Comparison of ENCODE assay signal across 32 mouse cellular contexts in genomic region chr10:92782691-92783090, GRCm38 (mm10).
A peak's percentile ranks its signal among the peaks of the same experiment; 100 is the strongest.
DNase-seq lines count a peak whose midpoint lies in the region; ATAC-seq and TF ChIP-seq lines count a peak whose summit lies in the region.
"Had no signal": no experiment of that assay in that cellular context is flagged by ENCODE, and none has a peak within 500 bp of the region (broad histone marks: within the 10 kb centered on the region; RNA-seq: fewer than 3 reads in every experiment).

No protein-coding gene starts in this region.

- peak; percentile 70 for ATAC-seq in forebrain, embryonic 14.5 days
- no peak for ATAC-seq in forebrain, embryonic 15.5 days (replicated peaks)
- ATAC-seq in midbrain, embryonic 11.5 days (ENCODE audit: low FRiP score) = no peak
- no peak for ATAC-seq in midbrain, embryonic 14.5 days (ENCODE audit: low FRiP score, low TSS enrichment)
- no peak for ATAC-seq in midbrain, postnatal 0 days (ENCODE audit: low FRiP score)
- ATAC-seq: intestine, postnatal 0 days; Patski had no signal

- H3K4me3 ChIP-seq in forebrain, embryonic 14.5 days (ENCODE audit: low read depth, low read length) = no peak overlapping the region
- no peak overlapping the region for H3K4me3 ChIP-seq in forebrain, embryonic 15.5 days
- H3K4me3 ChIP-seq in midbrain, embryonic 10.5 days = no peak overlapping the region
- H3K4me3 ChIP-seq in midbrain, embryonic 11.5 days (ENCODE audit: low read depth, low read length) = no peak overlapping the region
- no peak overlapping the region for H3K4me3 ChIP-seq in midbrain, embryonic 14.5 days (replicated peaks; ENCODE audit: low read depth, low read length)
- H3K4me3 ChIP-seq in midbrain, postnatal 0 days (ENCODE audit: low read depth, low read length) = no peak overlapping the region
- H3K4me3 ChIP-seq: embryonic facial prominence, embryonic 10.5 days; embryonic facial prominence, embryonic 13.5 days; erythroblast, embryonic 14.5 days; gastrocnemius, adult 2 months; heart, embryonic 12.5 days; heart, embryonic 15.5 days; hindbrain, embryonic 13.5 days had no signal

- no peak for TF ChIP-seq CTCF in midbrain, postnatal 0 days (IDR thresholded peaks at IDR 0.05)

- no peak overlapping the region for H3K4me2 ChIP-seq in forebrain, embryonic 14.5 days (ENCODE audit: low read length)
- H3K4me2 ChIP-seq in forebrain, embryonic 15.5 days (replicated peaks) = no peak overlapping the region
- no peak overlapping the region for H3K4me2 ChIP-seq in midbrain, embryonic 11.5 days
- H3K4me2 ChIP-seq in midbrain, embryonic 14.5 days (ENCODE audit: low read length) = no peak overlapping the region
- no peak overlapping the region for H3K4me2 ChIP-seq in midbrain, postnatal 0 days (ENCODE audit: low read depth, low read length, poor library complexity, severe bottlenecking)
- H3K4me2 ChIP-seq: embryonic facial prominence, embryonic 13.5 days; heart, embryonic 12.5 days; heart, embryonic 15.5 days; hindbrain, embryonic 13.5 days had no signal

- H3K9ac ChIP-seq in forebrain, embryonic 14.5 days (ENCODE audit: low read length) = no peak overlapping the region
- H3K9ac ChIP-seq in forebrain, embryonic 15.5 days (replicated peaks) = no peak overlapping the region
- H3K9ac ChIP-seq in midbrain, embryonic 11.5 days (ENCODE audit: low read length) = no peak overlapping the region
- H3K9ac ChIP-seq in midbrain, embryonic 14.5 days (replicated peaks; ENCODE audit: low read length) = no peak overlapping the region
- H3K9ac ChIP-seq in midbrain, postnatal 0 days (replicated peaks; ENCODE audit: low read length, poor library complexity, severe bottlenecking) = no peak overlapping the region
- H3K9ac ChIP-seq: embryonic facial prominence, embryonic 13.5 days; heart, embryonic 12.5 days; heart, embryonic 15.5 days; hindbrain, embryonic 13.5 days had no signal

- no peaks in the 10 kb centered on the region for H3K36me3 ChIP-seq in forebrain, embryonic 14.5 days (ENCODE audit: control insufficient read depth, insufficient read depth, low read length)
- no peaks in the 10 kb centered on the region for H3K36me3 ChIP-seq in forebrain, embryonic 15.5 days
- H3K36me3 ChIP-seq in midbrain, embryonic 10.5 days = no peaks in the 10 kb centered on the region
- no peaks in the 10 kb centered on the region for H3K36me3 ChIP-seq in midbrain, embryonic 11.5 days (ENCODE audit: control insufficient read depth, insufficient read depth, low read length)
- H3K36me3 ChIP-seq in midbrain, embryonic 14.5 days (ENCODE audit: control insufficient read depth, insufficient read depth, low read length) = no peaks in the 10 kb centered on the region
- H3K36me3 ChIP-seq in midbrain, postnatal 0 days (ENCODE audit: insufficient read depth, low read length) = no peaks in the 10 kb centered on the region
- H3K36me3 ChIP-seq: embryonic facial prominence, embryonic 10.5 days; embryonic facial prominence, embryonic 13.5 days; G1E; heart, embryonic 12.5 days; heart, embryonic 15.5 days; hindbrain, embryonic 13.5 days had no signal

- no peaks in the 10 kb centered on the region for H3K27me3 ChIP-seq in forebrain, embryonic 14.5 days (replicated peaks; ENCODE audit: control insufficient read depth, insufficient read depth, low read length)
- no peaks in the 10 kb centered on the region for H3K27me3 ChIP-seq in forebrain, embryonic 15.5 days
- H3K27me3 ChIP-seq in midbrain, embryonic 10.5 days (ENCODE audit: low read depth, poor library complexity, severe bottlenecking) = no peaks in the 10 kb centered on the region
- H3K27me3 ChIP-seq in midbrain, embryonic 11.5 days (ENCODE audit: control insufficient read depth, insufficient read depth, low read length) = no peaks in the 10 kb centered on the region
- no peaks in the 10 kb centered on the region for H3K27me3 ChIP-seq in midbrain, embryonic 14.5 days (ENCODE audit: control insufficient read depth, insufficient read depth, low read length)
- H3K27me3 ChIP-seq in midbrain, postnatal 0 days (ENCODE audit: insufficient read depth, low read length) = no peaks in the 10 kb centered on the region
- H3K27me3 ChIP-seq: CH12.LX; embryonic facial prominence, embryonic 13.5 days; heart, embryonic 12.5 days; heart, embryonic 15.5 days; hindbrain, embryonic 13.5 days; Patski had no signal

- H3K4me1 ChIP-seq in forebrain, embryonic 14.5 days (ENCODE audit: control insufficient read depth, insufficient read depth, low read length) = no peaks in the 10 kb centered on the region
- peaks cover 6% of the 10 kb centered on the region for H3K4me1 ChIP-seq in forebrain, embryonic 15.5 days
- peaks cover 8% of the 10 kb centered on the region for H3K4me1 ChIP-seq in midbrain, embryonic 10.5 days
- no peaks in the 10 kb centered on the region; the same call in 1 of the 2 replicates for H3K4me1 ChIP-seq in midbrain, embryonic 11.5 days (ENCODE audit: control insufficient read depth, insufficient read depth, low read length)
- H3K4me1 ChIP-seq in midbrain, embryonic 14.5 days (ENCODE audit: control insufficient read depth, insufficient read depth, low read length) = no peaks in the 10 kb centered on the region
- no peaks in the 10 kb centered on the region; the same call in 1 of the 2 replicates for H3K4me1 ChIP-seq in midbrain, postnatal 0 days (ENCODE audit: insufficient read depth, low read length)
- H3K4me1 ChIP-seq: embryonic facial prominence, embryonic 10.5 days; embryonic facial prominence, embryonic 13.5 days; heart, embryonic 12.5 days; heart, embryonic 15.5 days; hindbrain, embryonic 13.5 days had no signal

- peak; percentile 64 for DNase-seq in forebrain, embryonic 14.5 days (ENCODE audit: low spot score)
- DNase-seq in heart, adult 11 months = peak; percentile 45
- DNase-seq in heart, postnatal 25 days (ENCODE audit: low spot score) = no peak
- DNase-seq in midbrain, embryonic 10.5 days (ENCODE audit: low spot score) = no peak
- DNase-seq in midbrain, embryonic 11.5 days (ENCODE audit: low spot score, missing footprints) = no peak
- DNase-seq in midbrain, embryonic 14.5 days = peak; percentile 48
- no peak for DNase-seq in midbrain, postnatal 0 days (ENCODE audit: low spot score)
- DNase-seq: adrenal gland, postnatal 10 days; adrenal gland, postnatal 36 days; B cell, adult 2 months; cerebellum, adult 11-12 months; cerebellum, adult 8-10 months; cerebellum, postnatal 10 days; cerebellum, postnatal 36 days; embryo, embryonic 11 days; gastrocnemius, adult 2 months; gastrocnemius, postnatal 14 days; heart, adult 18-20 months; heart, postnatal 10 days; heart, postnatal 4 days; kidney, adult 2 months had no signal

- H3K9me3 ChIP-seq in forebrain, embryonic 14.5 days (replicated peaks; ENCODE audit: control insufficient read depth, low read length) = no peaks in the 10 kb centered on the region
- no peaks in the 10 kb centered on the region for H3K9me3 ChIP-seq in forebrain, embryonic 15.5 days
- H3K9me3 ChIP-seq in midbrain, embryonic 10.5 days (replicated peaks) = no peaks in the 10 kb centered on the region
- no peaks in the 10 kb centered on the region for H3K9me3 ChIP-seq in midbrain, embryonic 11.5 days (ENCODE audit: control insufficient read depth, low read length)
- no peaks in the 10 kb centered on the region for H3K9me3 ChIP-seq in midbrain, embryonic 14.5 days (ENCODE audit: control insufficient read depth, low read length)
- H3K9me3 ChIP-seq in midbrain, postnatal 0 days (ENCODE audit: low read length) = no peaks in the 10 kb centered on the region
- H3K9me3 ChIP-seq: embryonic facial prominence, embryonic 10.5 days; embryonic facial prominence, embryonic 13.5 days; G1E; heart, embryonic 12.5 days; heart, embryonic 15.5 days; hindbrain, embryonic 13.5 days had no signal

- H3K27ac ChIP-seq in forebrain, embryonic 14.5 days (ENCODE audit: low read depth, low read length) = no peak overlapping the region
- H3K27ac ChIP-seq in forebrain, embryonic 15.5 days (replicated peaks) = no peak overlapping the region
- peak overlapping the region; percentile 43; the same call in 1 of the 2 replicates for H3K27ac ChIP-seq in midbrain, embryonic 10.5 days (replicated peaks)
- no peak overlapping the region for H3K27ac ChIP-seq in midbrain, embryonic 11.5 days (ENCODE audit: low read depth, low read length)
- H3K27ac ChIP-seq in midbrain, embryonic 14.5 days (replicated peaks; ENCODE audit: low read depth, low read length) = no peak overlapping the region
- H3K27ac ChIP-seq in midbrain, postnatal 0 days (ENCODE audit: low read depth, low read length) = no peak overlapping the region
- H3K27ac ChIP-seq: embryonic facial prominence, embryonic 10.5 days; embryonic facial prominence, embryonic 13.5 days; gastrocnemius, adult 2 months; heart, embryonic 15.5 days; hindbrain, embryonic 13.5 days had no signal

- intact Hi-C loops in heart, postnatal 25 days (cut with DNase I) = no loop called here

- 65% methylated on average over 5 of the region's 5 CpGs for WGBS in forebrain, embryonic 14.5 days
- WGBS in forebrain, embryonic 15.5 days = 52% methylated on average over 5 of the region's 5 CpGs
- WGBS in midbrain, embryonic 10.5 days = 79% methylated on average over 5 of the region's 5 CpGs
- 43% methylated on average over 5 of the region's 5 CpGs for WGBS in midbrain, embryonic 11.5 days
- WGBS in midbrain, embryonic 14.5 days = 17% methylated on average over 5 of the region's 5 CpGs
- 31% methylated on average over 5 of the region's 5 CpGs for WGBS in midbrain, postnatal 0 days

Comparison
In these comparisons a context has a peak if more than half of its experiments do, and no peak if none do; other contexts are left out.
1. DNase-seq: peak in forebrain, embryonic 14.5 days (single experiment), heart, adult 11 months (single experiment) and midbrain, embryonic 14.5 days (single experiment); none in heart, postnatal 25 days (single experiment), midbrain, embryonic 10.5 days (single experiment), midbrain, embryonic 11.5 days (single experiment) and midbrain, postnatal 0 days (single experiment).